18 mouse cellular contexts compared by ENCODE assay signal in genomic region chr10:127425794-127426193, GRCm38 (mm10). TPM values are rescaled to one million over a fixed set of nuclear protein-coding genes. Genes with fewer than 3 reads are reported as not detected.
DNase-seq lines count a peak whose midpoint lies in the region; ATAC-seq and TF ChIP-seq lines count a peak whose summit lies in the region.
"Had no signal": no experiment of that assay in that cellular context is flagged by ENCODE, and none has a peak within 500 bp of the region (broad histone marks: within the 10 kb centered on the region; RNA-seq: fewer than 3 reads in every experiment).

No protein-coding gene starts in this region.

- peak; percentile 68 for ATAC-seq in liver, embryonic 12.5 days
- ATAC-seq in midbrain, embryonic 15.5 days (replicated peaks) = no peak
- ATAC-seq: midbrain, embryonic 16.5 days had no signal

- peaks cover 42% of the 10 kb centered on the region for H3K4me1 ChIP-seq in liver, embryonic 12.5 days
- H3K4me1 ChIP-seq in midbrain, embryonic 15.5 days = peaks cover 19% of the 10 kb centered on the region

- DNase-seq in gastrocnemius, adult 2 months = no peak
- no peak for DNase-seq in gastrocnemius, adult 18-20 months (ENCODE audit: low spot score)
- peak; percentile 57 for DNase-seq in kidney, adult 9 months
- no peak for DNase-seq in kidney, postnatal 10 days
- peak; percentile 52 for DNase-seq in yolk sac, embryonic 10.5 days (ENCODE audit: low spot score)
- DNase-seq in left cerebral cortex, postnatal 4 days = no peak
- DNase-seq: adrenal gland, adult 8-10 months; cerebellum, adult 2 months; lung, adult 18-20 months; spleen, adult 18-20 months had no signal

- 63% methylated on average over 2 of the region's 2 CpGs for WGBS in liver, embryonic 12.5 days (ENCODE audit: insufficient replicate concordance)
- 97% methylated on average over 2 of the region's 2 CpGs for WGBS in midbrain, embryonic 15.5 days

- intact Hi-C loops in gastrocnemius, adult 2 months (cut with DNase I) = loop anchor here (5.0 kb wide), 1 partner anchor 43 kb away; the partner anchor contains the start of gene R3hdm2
- intact Hi-C loops in left cerebral cortex, postnatal 4 days (cut with DNase I) = no loop called here

- H3K9me3 ChIP-seq in liver, embryonic 12.5 days (replicated peaks) = no peaks in the 10 kb centered on the region
- H3K9me3 ChIP-seq in midbrain, embryonic 15.5 days = no peaks in the 10 kb centered on the region
- H3K9me3 ChIP-seq: embryonic facial prominence, embryonic 12.5 days; heart, embryonic 10.5 days; hindbrain, embryonic 15.5 days; neural tube, embryonic 13.5 days had no signal

- H3K4me2 ChIP-seq in liver, embryonic 12.5 days = no peak overlapping the region
- no peak overlapping the region for H3K4me2 ChIP-seq in midbrain, embryonic 15.5 days
- H3K4me2 ChIP-seq: embryonic facial prominence, embryonic 12.5 days; hindbrain, embryonic 15.5 days; neural tube, embryonic 13.5 days had no signal

- TF ChIP-seq CTCF in gastrocnemius, adult 2 months (IDR thresholded peaks at IDR 0.05) = no peak

- H3K4me3 ChIP-seq in gastrocnemius, adult 2 months = no peak overlapping the region
- no peak overlapping the region for H3K4me3 ChIP-seq in liver, embryonic 12.5 days
- H3K4me3 ChIP-seq in midbrain, embryonic 15.5 days = no peak overlapping the region
- H3K4me3 ChIP-seq: embryonic facial prominence, embryonic 12.5 days; heart, embryonic 10.5 days; hindbrain, embryonic 15.5 days; neural tube, embryonic 13.5 days had no signal

- peak overlapping the region; percentile 69 for H3K27ac ChIP-seq in gastrocnemius, adult 2 months
- no peak overlapping the region for H3K27ac ChIP-seq in liver, embryonic 12.5 days
- H3K27ac ChIP-seq in midbrain, embryonic 15.5 days = no peak overlapping the region
- H3K27ac ChIP-seq: embryonic facial prominence, embryonic 12.5 days had no signal

- H3K9ac ChIP-seq in liver, embryonic 12.5 days = no peak overlapping the region
- no peak overlapping the region for H3K9ac ChIP-seq in midbrain, embryonic 15.5 days
- H3K9ac ChIP-seq: embryonic facial prominence, embryonic 12.5 days; hindbrain, embryonic 15.5 days; neural tube, embryonic 13.5 days had no signal

- H3K27me3 ChIP-seq in liver, embryonic 12.5 days (replicated peaks) = no peaks in the 10 kb centered on the region
- H3K27me3 ChIP-seq in midbrain, embryonic 15.5 days (replicated peaks) = no peaks in the 10 kb centered on the region
- H3K27me3 ChIP-seq: embryonic facial prominence, embryonic 12.5 days; hindbrain, embryonic 15.5 days; neural tube, embryonic 13.5 days had no signal

- peaks cover 9% of the 10 kb centered on the region; the same call in 1 of the 2 replicates for H3K36me3 ChIP-seq in liver, embryonic 12.5 days
- no peaks in the 10 kb centered on the region for H3K36me3 ChIP-seq in midbrain, embryonic 15.5 days (replicated peaks)
- H3K36me3 ChIP-seq: embryonic facial prominence, embryonic 12.5 days; hindbrain, embryonic 15.5 days had no signal

RNA-seq across cellular contexts. Expression of gene R3hdm2, which starts 45.7 kb away (rescaled TPM):
- 100 to 1,000 TPM; 118 to 153 TPM for total RNA-seq in gastrocnemius, adult 2 months (2021)
- total RNA-seq in gastrocnemius, adult 18-20 months (2021) = 100 to 1,000 TPM; 133 to 135 TPM
- 16.7 and 19.0 TPM in 2 replicates for polyA plus RNA-seq in liver, embryonic 12.5 days (2016; fragmentation: Nextera tagmentation; extraction: Ambion mirVana)
- total RNA-seq in left cerebral cortex, postnatal 4 days (2021) = 100 to 1,000 TPM; 158 to 165 TPM
- polyA plus RNA-seq in midbrain, embryonic 15.5 days (2015; fragmentation: Nextera tagmentation; extraction: Ambion mirVana) = 39.7 and 43.6 TPM in 2 replicates

RNA-seq across cellular contexts. Expression of gene Inhbc, which starts 55.6 kb away (rescaled TPM):
- not detected for total RNA-seq in gastrocnemius, adult 2 months (2021)
- total RNA-seq in gastrocnemius, adult 18-20 months (2021) = not detected
- polyA plus RNA-seq in liver, embryonic 12.5 days (2016; fragmentation: Nextera tagmentation; extraction: Ambion mirVana) = 1.1 and 1.5 TPM in 2 replicates
- total RNA-seq in left cerebral cortex, postnatal 4 days (2021) = not detected
- polyA plus RNA-seq in midbrain, embryonic 15.5 days (2015; fragmentation: Nextera tagmentation; extraction: Ambion mirVana) = not detected in 2 replicates
- total RNA-seq: adrenal gland, adult 8-10 months; layer of hippocampus, adult 8-10 months had no signal
- polyA plus RNA-seq: cerebellum, adult 2 months; hindbrain, embryonic 15.5 days; midbrain, embryonic 16.5 days; neural tube, embryonic 13.5 days had no signal

Comparison
In these comparisons a context has a peak if more than half of its experiments do, and no peak if none do; other contexts are left out.
1. DNase-seq: peak in kidney, adult 9 months (single experiment) and yolk sac, embryonic 10.5 days (single experiment); none in gastrocnemius, adult 2 months (single experiment), gastrocnemius, adult 18-20 months (single experiment), kidney, postnatal 10 days (single experiment) and left cerebral cortex, postnatal 4 days (single experiment).